In genomic region chrX:84454473-84454872, GRCm38 (mm10) we compare ENCODE assay signal across 10 mouse cellular contexts.
A peak's percentile ranks its signal among the peaks of the same experiment; 100 is the strongest.
DNase-seq lines count a peak whose midpoint lies in the region; ATAC-seq and TF ChIP-seq lines count a peak whose summit lies in the region.
"Had no signal": no experiment of that assay in that cellular context is flagged by ENCODE, and none has a peak within 500 bp of the region (broad histone marks: within the 10 kb centered on the region; RNA-seq: fewer than 3 reads in every experiment).

No protein-coding gene starts in this region.

- H3K9me3 ChIP-seq in kidney, embryonic 16.5 days (ENCODE audit: low read length) = no peaks in the 10 kb centered on the region
- no peaks in the 10 kb centered on the region for H3K9me3 ChIP-seq in stomach, postnatal 0 days (ENCODE audit: control insufficient read depth, low read length)
- H3K9me3 ChIP-seq: embryonic facial prominence, embryonic 15.5 days; liver, embryonic 13.5 days had no signal

- H3K4me3 ChIP-seq in kidney, adult 2 months (ENCODE audit: insufficient read depth, low read depth, low read length) = no peak overlapping the region
- no peak overlapping the region for H3K4me3 ChIP-seq in kidney, embryonic 16.5 days (ENCODE audit: low read length)
- no peak overlapping the region for H3K4me3 ChIP-seq in stomach, postnatal 0 days (ENCODE audit: low read depth, low read length)
- H3K4me3 ChIP-seq: embryonic facial prominence, embryonic 15.5 days; liver, embryonic 13.5 days had no signal

- H3K36me3 ChIP-seq in kidney, adult 2 months (ENCODE audit: control insufficient read depth, insufficient read depth, low read length) = no peaks in the 10 kb centered on the region
- no peaks in the 10 kb centered on the region for H3K36me3 ChIP-seq in kidney, embryonic 16.5 days (ENCODE audit: insufficient read depth, low read length)
- H3K36me3 ChIP-seq in stomach, postnatal 0 days (ENCODE audit: control insufficient read depth, insufficient read depth, low read length) = no peaks in the 10 kb centered on the region
- H3K36me3 ChIP-seq: embryonic facial prominence, embryonic 15.5 days; liver, embryonic 13.5 days had no signal

- DNase-seq in CD4-positive, CD25-positive, alpha-beta regulatory T cell, adult 2 months (ENCODE audit: low read depth, low spot score) = peak; percentile 39
- peak; percentile 22 for DNase-seq in kidney, adult 2 months
- peak; percentile 46 for DNase-seq in MEL-GATA-1-ER (ENCODE audit: extremely low read depth, low read depth)
- DNase-seq in kidney, postnatal 14 days = peak; percentile 10
- DNase-seq in stomach, postnatal 0 days (ENCODE audit: low spot score) = peak; percentile 13
- DNase-seq in frontal cortex, postnatal 36 days (ENCODE audit: low spot score in 2 of 2) = no peak
- DNase-seq: liver, embryonic 13.5 days had no signal

- no peak for TF ChIP-seq EP300 in stomach, postnatal 0 days (optimal IDR thresholded peaks at IDR 0.05)

- TF ChIP-seq POLR2A in kidney, adult 2 months (IDR thresholded peaks at IDR 0.05; ENCODE audit: low read depth, low read length) = no peak

- H3K9ac ChIP-seq in kidney, embryonic 16.5 days (replicated peaks; ENCODE audit: low read length) = no peak overlapping the region
- H3K9ac ChIP-seq in stomach, postnatal 0 days (ENCODE audit: low read length) = no peak overlapping the region
- H3K9ac ChIP-seq: embryonic facial prominence, embryonic 15.5 days; liver, embryonic 13.5 days had no signal

- no peak overlapping the region for H3K4me2 ChIP-seq in kidney, embryonic 16.5 days (replicated peaks; ENCODE audit: low read depth, low read length)
- no peak overlapping the region for H3K4me2 ChIP-seq in stomach, postnatal 0 days (replicated peaks; ENCODE audit: low read depth)
- H3K4me2 ChIP-seq: embryonic facial prominence, embryonic 15.5 days; liver, embryonic 13.5 days had no signal

- 89% methylated on average over 1 of the region's 1 CpGs for WGBS in kidney, adult 2 months
- WGBS in kidney, embryonic 16.5 days = 81% methylated on average over 1 of the region's 1 CpGs
- 82% methylated on average over 1 of the region's 1 CpGs for WGBS in stomach, postnatal 0 days

- 0 out of 2 replicates have a peak, but pooled peaks have one; percentile 15 for TF ChIP-seq CTCF in kidney, adult 2 months (conservative IDR thresholded peaks at IDR 0.05; ENCODE audit: insufficient read depth, insufficient read length, low read depth, low read length)
- peak; percentile 62 for TF ChIP-seq CTCF in stomach, postnatal 0 days (IDR thresholded peaks at IDR 0.05; ENCODE audit: low read depth)

- no peaks in the 10 kb centered on the region for H3K4me1 ChIP-seq in kidney, adult 2 months (ENCODE audit: control insufficient read depth, insufficient read depth, low read length)
- no peaks in the 10 kb centered on the region for H3K4me1 ChIP-seq in kidney, embryonic 16.5 days (ENCODE audit: insufficient read depth, low read length)
- H3K4me1 ChIP-seq in stomach, postnatal 0 days (replicated peaks; ENCODE audit: control insufficient read depth, insufficient read depth) = no peaks in the 10 kb centered on the region
- H3K4me1 ChIP-seq: embryonic facial prominence, embryonic 15.5 days; liver, embryonic 13.5 days had no signal

- no peak overlapping the region for H3K27ac ChIP-seq in kidney, adult 2 months (ENCODE audit: insufficient read depth, low read depth, low read length)
- H3K27ac ChIP-seq in kidney, embryonic 16.5 days (ENCODE audit: low read length) = no peak overlapping the region
- H3K27ac ChIP-seq in stomach, postnatal 0 days (replicated peaks) = no peak overlapping the region
- H3K27ac ChIP-seq: embryonic facial prominence, embryonic 15.5 days; liver, embryonic 13.5 days had no signal

- no peak for ATAC-seq in CD4-positive, CD25-positive, alpha-beta regulatory T cell, adult 4 months
- no peak for ATAC-seq in kidney, embryonic 16.5 days (ENCODE audit: low FRiP score, low TSS enrichment)
- no peak for ATAC-seq in stomach, postnatal 0 days (ENCODE audit: low FRiP score, low TSS enrichment)

- no peaks in the 10 kb centered on the region for H3K27me3 ChIP-seq in kidney, adult 2 months (replicated peaks; ENCODE audit: control insufficient read depth, insufficient read depth, low read length)
- no peaks in the 10 kb centered on the region for H3K27me3 ChIP-seq in kidney, embryonic 16.5 days (ENCODE audit: insufficient read depth, low read length)
- H3K27me3 ChIP-seq in stomach, postnatal 0 days (ENCODE audit: control insufficient read depth, insufficient read depth, low read length) = no peaks in the 10 kb centered on the region
- H3K27me3 ChIP-seq: embryonic facial prominence, embryonic 15.5 days; liver, embryonic 13.5 days had no signal

Comparison
In these comparisons a context has a peak if more than half of its experiments do, and no peak if none do; other contexts are left out.
1. DNase-seq: peak in CD4-positive, CD25-positive, alpha-beta regulatory T cell, adult 2 months (single experiment), kidney, adult 2 months (single experiment), MEL-GATA-1-ER (single experiment), kidney, postnatal 14 days (single experiment) and stomach, postnatal 0 days (single experiment); none in frontal cortex, postnatal 36 days (0 of 2).